Mouse (Mus musculus) cortical plate, adult 2 months (tissue): ENCODE measurements at regions not wholly inside any gene's neighbourhood (a gene's known extent, or its start where the extent isn't known, plus 50 kb on each side); places are given as distances from the start of the nearest gene placed in this dataset.

ENCODE experiments used
- H3K27ac ChIP-seq: fragments of 200-500 bp; 2 replicates; pipeline ENCODE4 v1.5.1; 2012; ENCODE audit warnings: low read length, control low read depth, inconsistent platforms; ENCODE audit not compliant: insufficient read depth
- H3K4me1 ChIP-seq: fragments of 200-500 bp; 2 replicates; pipeline ENCODE4 v1.6.1; 2011; ENCODE audit warnings: low read length; ENCODE audit not compliant: control insufficient read depth, insufficient read depth
- H3K4me3 ChIP-seq: fragments of 200-500 bp; 2 replicates; pipeline ENCODE4 v1.5.1; 2011; ENCODE audit warnings: mild to moderate bottlenecking, low read length, control low read depth; ENCODE audit not compliant: insufficient read depth
- CTCF ChIP-seq: fragments of 200-500 bp; IDR thresholded peaks from 2 replicates; pipeline ENCODE4 v1.5.1; 2011; ENCODE audit warnings: mild to moderate bottlenecking, control low read depth, low read length; ENCODE audit not compliant: insufficient read depth; ENCODE audit errors: extremely low read depth
- POLR2A ChIP-seq: fragments of 200-500 bp; IDR thresholded peaks from 2 replicates; pipeline ENCODE4 v1.6.1; 2011; ENCODE audit warnings: mild to moderate bottlenecking, low read length, control low read depth; ENCODE audit not compliant: insufficient read depth; ENCODE audit errors: extremely low read depth

DNA sequence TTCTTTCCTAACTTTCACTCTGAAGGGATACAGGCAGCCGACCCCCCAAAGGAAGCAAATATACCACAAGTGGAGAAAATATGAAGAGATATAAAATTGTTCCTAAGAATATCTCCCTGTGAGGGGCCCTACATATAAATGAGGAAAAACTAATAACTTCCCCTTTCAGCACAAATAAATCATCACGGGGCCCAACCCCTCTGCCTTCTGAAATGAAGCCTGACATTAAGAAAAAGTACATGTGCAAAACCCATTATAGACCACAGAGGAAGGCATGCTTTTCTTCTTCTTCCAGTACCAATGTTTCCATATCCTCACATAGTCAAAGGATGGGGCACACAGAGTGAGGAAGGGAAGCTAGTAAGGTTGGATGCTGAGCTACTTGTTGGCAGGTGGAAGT, 317.0 kb downstream of the Ttll7 start:
- Histone ChIP-seq H3K4me1 (no peaks in the 10 kb centered on the region), H3K27ac (no peak overlapping the region), H3K4me3 (no peak overlapping the region)
- TF ChIP-seq POLR2A: no peak

DNA sequence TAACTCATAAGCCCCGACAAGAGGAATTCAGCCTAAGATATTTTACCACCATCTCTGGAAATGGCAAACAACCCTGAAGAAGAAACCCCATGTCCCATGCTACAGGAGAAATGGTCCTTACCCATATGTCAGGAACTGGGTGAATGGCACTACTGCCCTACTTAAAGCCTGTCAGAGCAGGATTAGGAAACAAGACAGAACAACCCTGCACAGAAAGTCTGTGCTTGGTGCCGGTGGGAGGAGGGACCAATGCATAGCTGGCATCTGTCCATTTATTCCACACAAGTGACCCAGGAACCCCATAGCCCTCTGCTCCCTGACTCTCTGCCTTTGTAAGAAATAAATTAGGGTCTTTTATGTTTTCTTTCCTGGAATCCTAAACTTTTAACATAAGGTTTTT, 317.9 kb downstream of the Ttll7 start:
- Histone ChIP-seq H3K4me1 (no peaks in the 10 kb centered on the region), H3K27ac (no peak overlapping the region), H3K4me3 (no peak overlapping the region)
- no peak for TF ChIP-seq POLR2A
- TF ChIP-seq CTCF: no peak

- Histone ChIP-seq H3K4me3 (no peak overlapping the region), H3K4me1 (no peaks in the 10 kb centered on the region), H3K27ac (no peak overlapping the region)
- no peak for TF ChIP-seq CTCF
- no peak for TF ChIP-seq POLR2A
Measured at GRCm38 (mm10) chr3:147178746-147179145, 326.6 kb downstream of the Ttll7 start.

GRCm38 (mm10) chr3:147180711-147181110, 328.5 kb downstream of the Ttll7 start:
- TF ChIP-seq CTCF: no peak
- no peak for TF ChIP-seq POLR2A
- Histone ChIP-seq H3K4me1 (no peaks in the 10 kb centered on the region), H3K4me3 (no peak overlapping the region), H3K27ac (no peak overlapping the region)

GRCm38 (mm10) chr3:147181501-147182365, 329.6 kb downstream of the Ttll7 start:
- Histone ChIP-seq H3K4me3 (no peak overlapping the region), H3K4me1 (no peaks in the 10 kb centered on the region), H3K27ac (no peak overlapping the region)
- no peak for TF ChIP-seq CTCF
- TF ChIP-seq POLR2A: no peak

- TF ChIP-seq CTCF (no peak), POLR2A (no peak)
- Histone ChIP-seq H3K27ac (no peak overlapping the region), H3K4me1 (no peaks in the 10 kb centered on the region), H3K4me3 (no peak overlapping the region)
Measured at GRCm38 (mm10) chr3:147182366-147182875, 330.3 kb downstream of the Ttll7 start.

- TF ChIP-seq CTCF: no peak
- no peak for TF ChIP-seq POLR2A
Measured at GRCm38 (mm10) chr3:147183656-147184290, 331.6 kb downstream of the Ttll7 start.

DNA sequence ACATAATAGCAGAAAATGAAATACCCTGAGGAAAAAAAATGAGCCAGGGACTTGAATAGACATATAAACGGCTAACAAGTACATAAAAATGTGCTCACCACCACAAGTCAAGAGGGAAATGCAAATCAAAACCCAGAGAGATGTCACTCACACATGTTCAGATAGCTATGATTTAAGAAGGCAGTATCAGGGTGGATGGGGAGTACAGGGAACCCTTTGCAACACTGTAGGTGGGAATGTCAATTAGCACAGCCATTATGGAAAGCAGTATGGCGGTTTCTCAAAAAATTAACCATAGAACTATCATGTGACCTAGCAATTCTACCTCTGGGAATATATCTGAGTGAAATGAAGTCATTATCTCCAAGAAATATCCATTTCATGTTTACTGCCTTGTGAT, 337.6 kb downstream of the Ttll7 start:
- TF ChIP-seq CTCF (no peak), POLR2A (no peak)
- Histone ChIP-seq H3K27ac (no peak overlapping the region), H3K4me1 (no peaks in the 10 kb centered on the region), H3K4me3 (no peak overlapping the region)

More at GRCm38 (mm10) chr3:147183656-147184290, 331.6 kb downstream of the Ttll7 start:
- Histone ChIP-seq H3K4me1 (no peaks in the 10 kb centered on the region), H3K4me3 (no peak overlapping the region), H3K27ac (no peak overlapping the region)

GRCm38 (mm10) chr3:147196626-147197025, 344.5 kb downstream of the Ttll7 start:
- TF ChIP-seq POLR2A (no peak), CTCF (no peak)
- no peak overlapping the region for H3K27ac ChIP-seq
- H3K4me1 ChIP-seq: no peaks in the 10 kb centered on the region
- H3K4me3 ChIP-seq: no peak overlapping the region

- H3K27ac ChIP-seq: no peak overlapping the region
- TF ChIP-seq CTCF (peak; percentile 42), POLR2A (no peak)
- H3K4me1 ChIP-seq: no peaks in the 10 kb centered on the region
- H3K4me3 ChIP-seq: no peak overlapping the region
Measured at GRCm38 (mm10) chr3:147197215-147197614, 345.0 kb downstream of the Ttll7 start.
